ENCODE assay signal across 14 mouse cellular contexts in the genomic region with DNA sequence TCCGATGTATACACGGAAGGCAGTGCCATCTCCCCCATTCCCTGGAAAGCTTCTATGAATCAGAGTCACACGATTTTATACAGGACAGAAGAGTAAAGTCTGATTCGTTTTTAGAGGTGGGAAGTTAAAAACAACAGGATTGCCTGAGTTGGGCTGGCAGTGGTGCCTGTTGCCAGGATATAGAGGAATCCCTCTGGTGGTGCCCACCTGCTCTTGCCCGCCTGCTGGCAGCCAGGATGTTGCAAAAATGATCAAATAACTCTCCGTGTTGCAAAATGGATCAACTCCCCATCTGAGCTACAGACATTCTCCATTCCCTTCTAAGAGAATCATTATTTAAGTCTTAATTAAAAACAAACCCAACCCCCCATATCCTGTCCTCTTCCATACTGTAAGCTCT.
DNase-seq lines count a peak whose midpoint lies in the region; ATAC-seq and TF ChIP-seq lines count a peak whose summit lies in the region.
"Had no signal": no experiment of that assay in that cellular context is flagged by ENCODE, and none has a peak within 500 bp of the region (broad histone marks: within the 10 kb centered on the region; RNA-seq: fewer than 3 reads in every experiment).

No protein-coding gene starts in this region.

- H3K4me2 ChIP-seq in lung, postnatal 0 days (replicated peaks; ENCODE audit: low read depth, low read length) = no peak overlapping the region
- H3K4me2 ChIP-seq: liver, embryonic 12.5 days had no signal

- intact Hi-C loops in left cerebral cortex, postnatal 14 days (cut with DNase I) = loop anchor here (2.0 kb wide), 1 partner anchor 46 kb away; no protein-coding TSS in a partner anchor

- H3K27me3 ChIP-seq in lung, postnatal 0 days (replicated peaks; ENCODE audit: insufficient read depth, low read length) = no peaks in the 10 kb centered on the region
- H3K27me3 ChIP-seq: liver, embryonic 12.5 days had no signal

- no peak overlapping the region for H3K9ac ChIP-seq in lung, postnatal 0 days (replicated peaks; ENCODE audit: low read depth)
- H3K9ac ChIP-seq: liver, embryonic 12.5 days had no signal

- no peaks in the 10 kb centered on the region for H3K4me1 ChIP-seq in lung, postnatal 0 days (ENCODE audit: insufficient read depth, low read depth, low read length)
- H3K4me1 ChIP-seq: liver, embryonic 12.5 days had no signal

- no peak for TF ChIP-seq EP300 in lung, postnatal 0 days (IDR thresholded peaks at IDR 0.05)

- no peaks in the 10 kb centered on the region for H3K9me3 ChIP-seq in lung, postnatal 0 days (ENCODE audit: low read length)
- H3K9me3 ChIP-seq: liver, embryonic 12.5 days had no signal

- WGBS in lung, postnatal 0 days = 66% methylated on average over 6 of the region's 6 CpGs

- no peak for TF ChIP-seq CTCF in brain, embryonic 14.5 days (IDR thresholded peaks at IDR 0.05; ENCODE audit: borderline replicate concordance, extremely low read depth, insufficient read depth, insufficient read length)
- no peak for TF ChIP-seq CTCF in lung, postnatal 0 days (IDR thresholded peaks at IDR 0.05)

- peak; percentile 77 to 83 for DNase-seq in cerebellum, postnatal 10 days
- no peak for DNase-seq in cerebellum, postnatal 4 days (ENCODE audit: low spot score in 2 of 2)
- DNase-seq in left cerebral cortex, postnatal 14 days (ENCODE audit: low spot score in 2 of 2) = peak; percentile 12 to 37
- no peak for DNase-seq in left cerebral cortex, adult 18-20 months (ENCODE audit: low spot score in 2 of 2)
- peak; percentile 38 for DNase-seq in brain, embryonic 14.5 days (ENCODE audit: low read depth)
- DNase-seq in layer of hippocampus, adult 9-10 months (ENCODE audit: low spot score) = peak; percentile 5
- no peak for DNase-seq in embryo, embryonic 11 days
- no peak for DNase-seq in lung, postnatal 0 days (ENCODE audit: low spot score)
- DNase-seq: heart, adult 18-20 months; kidney, postnatal 10 days; lung, postnatal 10 days had no signal

- no peak overlapping the region for H3K27ac ChIP-seq in lung, postnatal 0 days (ENCODE audit: low read length)
- H3K27ac ChIP-seq: liver, embryonic 12.5 days had no signal

- TF ChIP-seq POLR2A in brain, embryonic 14.5 days (IDR thresholded peaks at IDR 0.05; ENCODE audit: borderline replicate concordance, extremely low read depth, insufficient read depth, insufficient read length, poor library complexity, severe bottlenecking) = no peak

- no peak for ATAC-seq in lung, postnatal 0 days
- ATAC-seq: intestine, embryonic 16.5 days; liver, embryonic 12.5 days had no signal

- H3K4me3 ChIP-seq in lung, postnatal 0 days (ENCODE audit: low read depth, low read length) = no peak overlapping the region
- H3K4me3 ChIP-seq: liver, embryonic 12.5 days; myocyte had no signal

- H3K36me3 ChIP-seq in lung, postnatal 0 days (ENCODE audit: insufficient read depth, low read length) = no peaks in the 10 kb centered on the region
- H3K36me3 ChIP-seq: liver, embryonic 12.5 days had no signal

Comparison
In these comparisons a context has a peak if more than half of its experiments do, and no peak if none do; other contexts are left out.
1. DNase-seq: peak in cerebellum, postnatal 10 days (2 of 2), left cerebral cortex, postnatal 14 days (2 of 2), brain, embryonic 14.5 days (single experiment) and layer of hippocampus, adult 9-10 months (single experiment); none in cerebellum, postnatal 4 days (0 of 2), left cerebral cortex, adult 18-20 months (0 of 2), embryo, embryonic 11 days (single experiment) and lung, postnatal 0 days (single experiment).